Mouse (Mus musculus): Measurements from ENCODE around the gene Retnla. TPM values are rescaled to one million over a fixed set of nuclear protein-coding genes. Genes with fewer than 3 reads are reported as not detected.

Gene Retnla
- polyA plus RNA-seq, 1 experiment, result not detected

DNA sequence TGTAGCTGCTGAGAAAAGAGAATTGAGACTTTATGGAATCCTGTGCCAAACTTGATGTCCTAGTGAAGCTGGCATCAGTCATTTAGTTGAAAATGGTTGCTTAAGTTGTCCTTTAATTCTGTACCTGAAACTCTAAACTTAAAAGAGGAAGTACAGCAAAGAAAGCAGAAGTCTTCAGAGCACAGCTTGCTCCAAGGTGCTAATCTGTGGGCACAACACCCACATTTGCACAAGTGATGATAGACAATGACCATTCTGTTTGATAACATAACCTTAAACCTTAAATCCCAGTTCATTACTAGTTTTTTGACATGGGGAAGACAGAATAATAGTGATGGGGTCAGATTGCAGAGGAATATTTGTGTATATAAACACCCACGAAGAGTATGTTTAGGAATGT, 26.3 kb downstream of the Retnla start:
- Histone ChIP-seq H3K4me3 (ENCODE audit: insufficient read depth, poor library complexity, severe bottlenecking) (no peak overlapping the region), H3K79me3 (ENCODE audit: low read depth) (no peaks in the 10 kb centered on the region), H3K27me3 (ENCODE audit: control insufficient read depth, insufficient read depth, insufficient read length) (no peaks in the 10 kb centered on the region), H3K36me3 (ENCODE audit: control insufficient read depth, insufficient read depth) (no peaks in the 10 kb centered on the region), H3K79me2 (ENCODE audit: control insufficient read depth, insufficient read depth) (no peaks in the 10 kb centered on the region), H3ac (ENCODE audit: control insufficient read depth, insufficient read length, low read depth) (no peak overlapping the region)
- no peak for TF ChIP-seq CTCF (IDR thresholded peaks at IDR 0.05; ENCODE audit: control insufficient read depth, insufficient read depth, insufficient read length)

DNA sequence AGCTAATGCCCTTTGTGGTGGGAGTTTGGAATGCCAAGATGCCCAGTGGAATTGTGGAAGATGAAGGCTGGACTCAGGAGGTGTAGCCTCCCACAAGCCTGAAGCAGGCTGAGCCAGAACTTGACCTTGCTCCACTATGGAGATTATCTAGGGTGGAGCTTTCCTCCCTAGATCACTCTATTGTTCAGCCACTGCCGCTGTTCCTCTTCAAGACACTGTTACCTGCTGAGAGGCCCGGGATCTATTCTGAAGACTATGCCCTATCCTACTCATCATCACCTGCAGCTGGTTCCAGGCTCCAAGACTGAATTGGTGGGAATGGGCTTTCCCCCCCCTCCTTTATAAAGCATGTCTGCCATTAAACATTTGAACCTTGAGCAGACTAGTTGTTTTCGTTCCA, 27.3 kb downstream of the Retnla start:
- Histone ChIP-seq H3K79me3 (ENCODE audit: low read depth) (no peaks in the 10 kb centered on the region), H3K27me3 (ENCODE audit: control insufficient read depth, insufficient read depth, insufficient read length) (no peaks in the 10 kb centered on the region), H3K4me3 (ENCODE audit: insufficient read depth, poor library complexity, severe bottlenecking) (no peak overlapping the region), H3ac (ENCODE audit: control insufficient read depth, insufficient read length, low read depth) (no peak overlapping the region), H3K79me2 (ENCODE audit: control insufficient read depth, insufficient read depth) (no peaks in the 10 kb centered on the region), H3K36me3 (ENCODE audit: control insufficient read depth, insufficient read depth) (no peaks in the 10 kb centered on the region)
- TF ChIP-seq FOSL1 (IDR thresholded peaks at IDR 0.05; ENCODE audit: insufficient read depth, low read length, poor library complexity, severe bottlenecking), result no peak
- TF ChIP-seq MAX (IDR thresholded peaks at IDR 0.05), result no peak
- TF ChIP-seq CEBPB (IDR thresholded peaks at IDR 0.05; ENCODE audit: low read depth), result no peak
- TF ChIP-seq CTCF (IDR thresholded peaks at IDR 0.05; ENCODE audit: control insufficient read depth, insufficient read depth, insufficient read length), result no peak
- no peak for TF ChIP-seq USF1 (IDR thresholded peaks at IDR 0.05; ENCODE audit: low read depth)
- TF ChIP-seq MYOD1 (IDR thresholded peaks at IDR 0.05; ENCODE audit: control insufficient read depth, insufficient read length, low read depth), result no peak
- no peak for TF ChIP-seq MYOG (IDR thresholded peaks at IDR 0.05; ENCODE audit: control insufficient read depth, extremely low read depth, insufficient read length)

DNA sequence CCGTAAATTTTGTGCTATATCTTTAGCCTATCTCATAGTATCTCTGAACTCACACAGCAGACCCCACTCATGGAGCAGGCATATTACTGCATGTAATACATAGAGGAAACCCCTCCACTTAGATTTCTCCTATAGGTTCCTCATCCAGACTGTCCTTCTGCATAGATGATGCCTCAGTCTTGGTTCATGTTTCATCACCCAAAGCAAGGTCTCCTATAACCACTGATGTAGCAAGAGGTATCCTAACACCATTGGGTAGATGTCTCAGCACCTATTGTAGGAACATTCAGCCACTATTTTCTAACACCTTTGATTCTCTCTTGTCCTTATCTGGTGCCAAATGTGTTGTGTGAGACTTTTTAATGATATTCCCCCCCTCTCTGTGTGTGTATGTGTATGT, 29.4 kb downstream of the Retnla start:
- TF ChIP-seq FOSL1 (IDR thresholded peaks at IDR 0.05; ENCODE audit: insufficient read depth, low read length, poor library complexity, severe bottlenecking), result no peak
- no peak for TF ChIP-seq MYOG (IDR thresholded peaks at IDR 0.05; ENCODE audit: control insufficient read depth, extremely low read depth, insufficient read length)
- no peak for TF ChIP-seq MAX (IDR thresholded peaks at IDR 0.05)
- no peak for TF ChIP-seq USF1 (IDR thresholded peaks at IDR 0.05; ENCODE audit: low read depth)
- no peak for TF ChIP-seq CEBPB (IDR thresholded peaks at IDR 0.05; ENCODE audit: low read depth)
- no peak for TF ChIP-seq CTCF (IDR thresholded peaks at IDR 0.05; ENCODE audit: control insufficient read depth, insufficient read depth, insufficient read length)
- no peak for TF ChIP-seq MYOD1 (IDR thresholded peaks at IDR 0.05; ENCODE audit: control insufficient read depth, insufficient read length, low read depth)
- Histone ChIP-seq H3K27me3 (ENCODE audit: control insufficient read depth, insufficient read depth, insufficient read length) (no peaks in the 10 kb centered on the region), H3K79me3 (ENCODE audit: low read depth) (no peaks in the 10 kb centered on the region), H3K79me2 (ENCODE audit: control insufficient read depth, insufficient read depth) (no peaks in the 10 kb centered on the region), H3ac (ENCODE audit: control insufficient read depth, insufficient read length, low read depth) (no peak overlapping the region), H3K36me3 (ENCODE audit: control insufficient read depth, insufficient read depth) (no peaks in the 10 kb centered on the region), H3K4me3 (ENCODE audit: insufficient read depth, poor library complexity, severe bottlenecking) (no peak overlapping the region)

- Histone ChIP-seq H3K79me2 (ENCODE audit: control insufficient read depth, insufficient read depth) (no peaks in the 10 kb centered on the region), H3K79me3 (ENCODE audit: low read depth) (no peaks in the 10 kb centered on the region), H3K36me3 (ENCODE audit: control insufficient read depth, insufficient read depth) (no peaks in the 10 kb centered on the region), H3K27me3 (ENCODE audit: control insufficient read depth, insufficient read depth, insufficient read length) (no peaks in the 10 kb centered on the region), H3K4me3 (ENCODE audit: insufficient read depth, poor library complexity, severe bottlenecking) (no peak within 1 kb of the TSS), H3ac (ENCODE audit: control insufficient read depth, insufficient read length, low read depth) (no peak within 1 kb of the TSS)
- TF ChIP-seq USF1 (IDR thresholded peaks at IDR 0.05; ENCODE audit: low read depth), result no peak
- TF ChIP-seq CEBPB (IDR thresholded peaks at IDR 0.05; ENCODE audit: low read depth), result no peak
- no peak for TF ChIP-seq MYOG (IDR thresholded peaks at IDR 0.05; ENCODE audit: control insufficient read depth, extremely low read depth, insufficient read length)
- TF ChIP-seq MAX (IDR thresholded peaks at IDR 0.05), result no peak
- no peak for TF ChIP-seq MYOD1 (IDR thresholded peaks at IDR 0.05; ENCODE audit: control insufficient read depth, insufficient read length, low read depth)
- no peak for TF ChIP-seq FOSL1 (IDR thresholded peaks at IDR 0.05; ENCODE audit: insufficient read depth, low read length, poor library complexity, severe bottlenecking)
- no peak for TF ChIP-seq CTCF (IDR thresholded peaks at IDR 0.05; ENCODE audit: control insufficient read depth, insufficient read depth, insufficient read length)
These were observed 30.0 kb downstream of the Retnla start, which contains the start of gene Retnlg for GRCm38 (mm10) chr16:48872321-48872720. Gene Retnlg (plus strand): TSS chr16:48872621.

DNA sequence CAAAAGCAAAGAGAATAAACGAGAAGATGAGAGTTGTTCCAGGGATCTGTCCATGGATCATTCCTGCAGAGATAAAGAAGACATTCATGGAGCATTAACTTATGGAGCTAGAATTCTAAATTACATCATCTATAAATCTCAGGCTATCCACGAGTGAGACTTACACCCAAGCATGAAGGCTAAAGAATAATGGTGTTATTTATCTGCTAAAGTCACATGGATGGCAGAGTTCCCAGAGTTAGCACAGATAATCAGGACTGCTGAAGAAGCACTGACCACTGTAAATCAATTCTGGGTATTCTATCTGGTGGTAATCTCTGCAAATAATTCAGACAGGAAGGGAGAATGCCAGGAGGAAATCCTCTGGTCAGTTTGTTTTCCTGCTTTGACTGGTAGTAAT, 48.4 kb downstream of the Retnla start:
- no peaks in the 10 kb centered on the region for H3K79me3 ChIP-seq (ENCODE audit: low read depth)
- H3K4me3 ChIP-seq (ENCODE audit: insufficient read depth, poor library complexity, severe bottlenecking), result no peak overlapping the region
- H3K79me2 ChIP-seq (ENCODE audit: control insufficient read depth, insufficient read depth), result no peaks in the 10 kb centered on the region
- TF ChIP-seq CEBPB (IDR thresholded peaks at IDR 0.05; ENCODE audit: low read depth), result no peak
- TF ChIP-seq FOSL1 (IDR thresholded peaks at IDR 0.05; ENCODE audit: insufficient read depth, low read length, poor library complexity, severe bottlenecking), result no peak
- TF ChIP-seq CTCF (IDR thresholded peaks at IDR 0.05; ENCODE audit: control insufficient read depth, insufficient read depth, insufficient read length), result no peak
- TF ChIP-seq USF1 (IDR thresholded peaks at IDR 0.05; ENCODE audit: low read depth), result no peak
- TF ChIP-seq MYOD1 (IDR thresholded peaks at IDR 0.05; ENCODE audit: control insufficient read depth, insufficient read length, low read depth), result no peak
- no peak for TF ChIP-seq MYOG (IDR thresholded peaks at IDR 0.05; ENCODE audit: control insufficient read depth, extremely low read depth, insufficient read length)
- TF ChIP-seq MAX (IDR thresholded peaks at IDR 0.05), result no peak
- no peaks in the 10 kb centered on the region for H3K36me3 ChIP-seq (ENCODE audit: control insufficient read depth, insufficient read depth)
- no peaks in the 10 kb centered on the region for H3K27me3 ChIP-seq (ENCODE audit: control insufficient read depth, insufficient read depth, insufficient read length)
- H3ac ChIP-seq (ENCODE audit: control insufficient read depth, insufficient read length, low read depth), result no peak overlapping the region

Other genes starting within 250 kb of the Retnla start
- gene Trat1, start 70.5 kb upstream of the Retnla start, polyA plus RNA-seq (2012; fragmentation: generic; extraction: Trizol), result not detected
- gene Retnlb, start 25.7 kb upstream of the Retnla start, polyA plus RNA-seq (2012; fragmentation: generic; extraction: Trizol), result not detected
- not detected for gene Retnlg, start 30.1 kb downstream of the Retnla start, polyA plus RNA-seq (2012; fragmentation: generic; extraction: Trizol)
- 3.3 TPM for gene Dzip3, start 151.6 kb downstream of the Retnla start, polyA plus RNA-seq (2012; fragmentation: generic; extraction: Trizol)
- gene Cip2a, start 151.6 kb downstream of the Retnla start, polyA plus RNA-seq (2012; fragmentation: generic; extraction: Trizol), result 12.6 TPM
- not detected for gene Myh15, start 214.9 kb downstream of the Retnla start, polyA plus RNA-seq (2012; fragmentation: generic; extraction: Trizol)